Mouse (Mus musculus) lung, adult 2 months (tissue): Measurements from ENCODE around the gene Pcx.

Experiments used
- CTCF ChIP-seq: fragments of 200-500 bp; IDR thresholded peaks from 2 replicates; pipeline ENCODE4 v1.5.1; 2011; ENCODE audit warnings: mild to moderate bottlenecking, low read length, control low read depth; ENCODE audit not compliant: insufficient read depth
- POLR2A ChIP-seq: fragments of 200-500 bp; IDR thresholded peaks from 2 replicates; pipeline ENCODE4 v1.6.1; 2011; ENCODE audit warnings: low read depth, mild to moderate bottlenecking, control low read depth, low read length, borderline replicate concordance; ENCODE audit errors: extremely low read depth

GRCm38 (mm10) chr19:4625179-4625828, 115.0 kb downstream of the Pcx start, which contains the start of gene Rce1:
- TF ChIP-seq POLR2A (peak; percentile 76), CTCF (no peak)
